Comparison of ENCODE assay signal across 12 mouse cellular contexts in genomic region chr4:131657922-131658321, GRCm38 (mm10).
DNase-seq lines count a peak whose midpoint lies in the region; ATAC-seq and TF ChIP-seq lines count a peak whose summit lies in the region.
"Had no signal": no experiment of that assay in that cellular context is flagged by ENCODE, and none has a peak within 500 bp of the region (broad histone marks: within the 10 kb centered on the region; RNA-seq: fewer than 3 reads in every experiment).

No protein-coding gene starts in this region.

- no peak for TF ChIP-seq CTCF in hindbrain, postnatal 0 days (IDR thresholded peaks at IDR 0.05; ENCODE audit: low read depth)

- H3K4me1 ChIP-seq in hindbrain, postnatal 0 days (ENCODE audit: insufficient read depth, low read length) = no peaks in the 10 kb centered on the region
- H3K4me1 ChIP-seq in hindbrain, embryonic 16.5 days (ENCODE audit: control insufficient read depth, insufficient read depth, low read depth, low read length) = no peaks in the 10 kb centered on the region; the same call in 1 of the 2 replicates
- no peaks in the 10 kb centered on the region for H3K4me1 ChIP-seq in limb, embryonic 10.5 days
- H3K4me1 ChIP-seq: limb, embryonic 13.5 days had no signal

- no peaks in the 10 kb centered on the region; the same call in 1 of the 2 replicates for H3K27me3 ChIP-seq in hindbrain, postnatal 0 days (ENCODE audit: insufficient read depth, low read length)
- H3K27me3 ChIP-seq in hindbrain, embryonic 16.5 days (replicated peaks; ENCODE audit: control insufficient read depth, insufficient read depth, low read length) = no peaks in the 10 kb centered on the region
- no peaks in the 10 kb centered on the region for H3K27me3 ChIP-seq in limb, embryonic 10.5 days (ENCODE audit: low read depth, poor library complexity, severe bottlenecking)
- H3K27me3 ChIP-seq: hindbrain, embryonic 12.5 days; limb, embryonic 13.5 days had no signal

- no peak for ATAC-seq in hindbrain, postnatal 0 days
- ATAC-seq in hindbrain, embryonic 16.5 days = no peak

- H3K36me3 ChIP-seq in hindbrain, postnatal 0 days (ENCODE audit: insufficient read depth, low read length) = no peaks in the 10 kb centered on the region
- H3K36me3 ChIP-seq in hindbrain, embryonic 16.5 days (ENCODE audit: control insufficient read depth, insufficient read depth, low read length) = no peaks in the 10 kb centered on the region
- no peaks in the 10 kb centered on the region for H3K36me3 ChIP-seq in limb, embryonic 10.5 days
- H3K36me3 ChIP-seq: G1E; hindbrain, embryonic 12.5 days; limb, embryonic 13.5 days had no signal

- no peak overlapping the region for H3K4me2 ChIP-seq in hindbrain, postnatal 0 days (ENCODE audit: low read depth, low read length)
- no peak overlapping the region for H3K4me2 ChIP-seq in hindbrain, embryonic 16.5 days (ENCODE audit: low read length)
- H3K4me2 ChIP-seq: hindbrain, embryonic 12.5 days; limb, embryonic 13.5 days had no signal

- H3K4me3 ChIP-seq in hindbrain, postnatal 0 days (ENCODE audit: low read length) = no peak overlapping the region
- H3K4me3 ChIP-seq in hindbrain, embryonic 16.5 days (ENCODE audit: low read length) = no peak overlapping the region
- no peak overlapping the region for H3K4me3 ChIP-seq in limb, embryonic 10.5 days
- H3K4me3 ChIP-seq: hindbrain, embryonic 12.5 days; limb, embryonic 13.5 days had no signal

- 25% methylated on average over 10 of the region's 10 CpGs for WGBS in hindbrain, postnatal 0 days
- WGBS in hindbrain, embryonic 16.5 days = 12% methylated on average over 10 of the region's 10 CpGs
- WGBS in limb, embryonic 10.5 days = 23% methylated on average over 10 of the region's 10 CpGs

- no peaks in the 10 kb centered on the region for H3K9me3 ChIP-seq in hindbrain, postnatal 0 days (ENCODE audit: low read length)
- no peaks in the 10 kb centered on the region for H3K9me3 ChIP-seq in hindbrain, embryonic 16.5 days (ENCODE audit: control insufficient read depth, low read length)
- no peaks in the 10 kb centered on the region for H3K9me3 ChIP-seq in limb, embryonic 10.5 days (replicated peaks)
- H3K9me3 ChIP-seq: G1E; hindbrain, embryonic 12.5 days; limb, embryonic 13.5 days had no signal

- H3K9ac ChIP-seq in hindbrain, postnatal 0 days (replicated peaks; ENCODE audit: low read length) = no peak overlapping the region
- H3K9ac ChIP-seq in hindbrain, embryonic 16.5 days (ENCODE audit: low read depth, low read length) = no peak overlapping the region
- H3K9ac ChIP-seq: hindbrain, embryonic 12.5 days; limb, embryonic 13.5 days had no signal

- H3K27ac ChIP-seq in hindbrain, postnatal 0 days = no peak overlapping the region
- no peak overlapping the region for H3K27ac ChIP-seq in hindbrain, embryonic 16.5 days (ENCODE audit: low read depth, low read length)
- H3K27ac ChIP-seq in limb, embryonic 10.5 days = no peak overlapping the region
- H3K27ac ChIP-seq: hindbrain, embryonic 12.5 days; limb, embryonic 13.5 days had no signal

- peak; percentile 20 for DNase-seq in hindbrain, postnatal 0 days (ENCODE audit: low spot score)
- peak; percentile 1 for DNase-seq in 3T3-L1 (ENCODE audit: low read depth, low spot score)
- DNase-seq in adrenal gland, adult 2 months = peak; percentile 25
- peak; percentile 67 for DNase-seq in limb, embryonic 10.5 days (ENCODE audit: low spot score)
- DNase-seq in layer of hippocampus, postnatal 25 days (ENCODE audit: extremely low spot score in 1 of 2, low spot score in 1 of 2) = no peak
- no peak for DNase-seq in cerebellum, adult 8-10 months
- no peak for DNase-seq in cerebellum, postnatal 4 days (ENCODE audit: low spot score in 2 of 2)
- DNase-seq: cerebellum, adult 11-12 months had no signal

Comparison
In these comparisons a context has a peak if more than half of its experiments do, and no peak if none do; other contexts are left out.
1. DNase-seq: peak in hindbrain, postnatal 0 days (single experiment), 3T3-L1 (single experiment), adrenal gland, adult 2 months (single experiment) and limb, embryonic 10.5 days (single experiment); none in layer of hippocampus, postnatal 25 days (0 of 2), cerebellum, adult 8-10 months (single experiment) and cerebellum, postnatal 4 days (0 of 2).